Mouse (Mus musculus) cerebellum, adult 2 months (tissue): ENCODE data around the gene Unc50.

Experiments
- CTCF ChIP-seq: fragments of 200-500 bp; IDR thresholded peaks from 2 replicates; pipeline ENCODE4 v1.5.1; 2011; ENCODE audit warnings: low read depth, mild to moderate bottlenecking, control low read depth, low read length, moderate library complexity, borderline replicate concordance; ENCODE audit not compliant: insufficient read depth
- POLR2A ChIP-seq: fragments of 200-500 bp; IDR thresholded peaks from 2 replicates; pipeline ENCODE4 v1.6.1; 2011; ENCODE audit warnings: low read length, control low read depth, borderline replicate concordance; ENCODE audit not compliant: insufficient read depth

DNA sequence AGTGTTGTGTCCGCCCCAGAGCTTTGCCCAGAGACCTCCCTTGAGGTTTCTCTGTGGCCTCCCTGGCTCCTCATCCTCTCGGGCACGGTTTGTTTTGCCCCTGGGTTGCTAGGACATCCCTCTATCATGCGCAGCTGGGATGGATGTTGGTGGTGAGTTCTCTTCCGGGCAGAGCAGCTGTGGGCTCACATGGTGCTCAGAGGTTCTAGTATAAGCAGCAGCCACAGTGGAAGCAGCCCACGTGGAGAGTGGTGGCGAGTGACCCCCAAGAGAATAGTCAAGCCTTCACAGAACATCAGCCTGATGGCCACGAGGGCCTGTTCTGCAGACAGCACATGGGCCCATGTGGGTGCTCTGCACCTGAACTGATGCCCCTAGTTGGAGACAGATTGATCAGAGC lies 22.7 kb upstream of the Unc50 start:
- TF ChIP-seq CTCF: no peak
- TF ChIP-seq POLR2A: no peak
